Mouse (Mus musculus): Measurements from ENCODE around the gene Zfand3.

GRCm38 (mm10) chr17:30061100-30061837 lies 56.7 kb downstream of the Zfand3 start:
- TF ChIP-seq CTCF (IDR thresholded peaks at IDR 0.05; ENCODE audit: control insufficient read depth, insufficient read depth, insufficient replicate concordance, low read depth, low read length) (no peak), POLR2A (IDR thresholded peaks at IDR 0.05; ENCODE audit: control insufficient read depth, low read depth, low read length) (no peak)
